Mouse (Mus musculus) frontal cortex, adult (tissue): Measurements from ENCODE around the gene Arhgap17.
A peak's percentile ranks its signal among the peaks of the same experiment; 100 is the strongest.

Source experiments
- ATAC-seq: cut with Nextera tagmentation; 2 replicates; pipeline ENCODE4 v1.9.2; 2017; ENCODE audit warnings: mild to moderate bottlenecking, moderate library complexity, mixed read lengths; ENCODE audit not compliant: low TSS enrichment

Gene Arhgap17

DNA sequence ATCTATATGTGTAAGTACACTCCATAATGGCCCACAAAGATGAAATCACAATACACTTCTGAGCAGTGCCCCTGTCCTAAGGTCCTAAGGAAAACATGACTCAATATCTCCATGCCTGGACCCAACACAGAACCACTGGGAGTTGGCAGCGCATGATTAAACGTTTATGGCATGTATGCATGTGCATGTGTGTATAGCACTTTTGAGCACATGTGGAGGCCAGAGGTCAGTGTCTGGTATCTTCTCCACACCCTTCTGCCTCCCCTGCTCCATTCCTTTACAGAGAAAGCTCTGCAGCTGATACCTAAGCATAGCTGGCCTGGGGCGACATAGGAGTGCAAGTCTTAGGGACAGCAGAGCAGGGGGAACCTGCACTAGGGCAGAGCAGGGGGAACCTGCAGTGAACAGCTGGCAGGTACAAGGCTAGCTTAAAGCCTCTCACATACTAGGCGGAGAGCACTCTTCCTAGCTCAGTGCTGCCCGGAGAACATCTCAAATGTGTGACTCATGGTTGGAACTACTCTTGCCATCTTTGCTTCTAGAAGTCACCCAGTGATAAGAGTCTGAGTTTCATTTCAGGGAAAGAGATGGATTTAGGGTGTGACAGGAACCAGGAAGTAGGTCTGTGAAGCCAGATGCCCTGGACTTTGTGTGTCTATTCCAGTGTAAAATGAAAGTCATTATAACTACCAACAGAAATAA lies 25.5 kb downstream of the Arhgap17 start:
- no peak for ATAC-seq

DNA sequence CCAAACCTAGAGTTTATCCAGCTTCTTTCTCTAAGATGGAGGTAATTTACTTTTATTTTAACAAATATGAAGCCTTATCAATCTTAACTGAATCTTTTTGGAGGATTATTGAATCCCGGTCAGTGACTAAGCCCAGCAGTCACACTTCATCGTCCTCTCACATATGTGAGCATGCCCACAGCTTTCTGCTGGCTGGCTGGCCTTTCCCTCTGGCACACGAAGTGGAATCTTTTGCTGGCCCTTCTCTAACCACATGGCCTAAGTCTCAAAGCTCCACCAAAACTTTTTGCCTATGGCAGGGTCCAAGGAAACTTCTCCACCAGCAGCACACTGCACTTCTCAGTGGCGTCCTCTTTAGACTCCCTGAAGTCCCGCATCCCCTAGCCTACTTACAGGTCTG lies 27.8 kb downstream of the Arhgap17 start:
- no peak for ATAC-seq

DNA sequence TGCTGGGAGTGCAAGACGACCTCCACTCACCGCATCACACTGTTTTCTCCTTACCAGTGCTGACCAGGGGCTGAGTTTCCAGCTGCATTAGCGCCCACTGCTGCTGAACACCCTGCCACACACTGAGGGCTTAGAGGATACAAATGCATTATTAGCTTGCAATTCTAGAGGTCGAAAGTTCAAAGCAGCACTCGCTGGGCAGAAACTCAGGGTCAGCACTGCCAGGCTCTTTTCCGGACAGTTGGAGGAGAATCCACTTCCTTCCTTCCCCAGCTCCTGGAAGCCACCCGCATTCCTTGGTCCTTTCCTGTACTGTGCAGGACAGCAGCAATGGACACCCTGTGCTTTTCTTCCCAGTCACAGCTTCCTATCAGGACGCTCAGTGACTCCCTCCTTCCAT lies 31.4 kb downstream of the Arhgap17 start:
- ATAC-seq: no peak

GRCm38 (mm10) chr7:123336322-123336721 lies 33.4 kb downstream of the Arhgap17 start:
- no peak for ATAC-seq

GRCm38 (mm10) chr7:123330506-123330905 lies 39.2 kb downstream of the Arhgap17 start:
- no peak for ATAC-seq

- ATAC-seq: peak; percentile 65; the same call in 1 of the 2 replicates
These were observed 41.8 kb downstream of the Arhgap17 start for GRCm38 (mm10) chr7:123327909-123328308.

DNA sequence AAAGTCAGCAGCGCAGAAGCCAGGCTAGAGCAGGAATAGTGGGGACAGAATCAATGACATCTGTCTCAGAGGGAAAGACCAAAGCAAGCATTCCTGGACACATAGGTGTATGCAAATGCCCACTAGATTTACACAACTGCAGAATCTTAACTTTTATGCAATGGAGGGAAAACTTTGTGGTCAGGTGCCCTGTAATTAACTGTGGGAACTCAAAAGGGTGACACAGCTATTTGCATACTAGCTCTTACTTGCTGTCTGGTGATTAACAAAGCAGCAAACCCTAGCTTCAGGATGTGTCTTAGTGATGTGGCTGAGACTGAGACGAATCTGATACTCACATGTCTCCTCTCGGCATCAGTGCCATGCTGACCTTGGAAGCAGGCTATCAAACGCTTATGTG lies 42.8 kb downstream of the Arhgap17 start:
- no peak for ATAC-seq

GRCm38 (mm10) chr7:123326062-123326461 lies 43.7 kb downstream of the Arhgap17 start:
- ATAC-seq: no peak

DNA sequence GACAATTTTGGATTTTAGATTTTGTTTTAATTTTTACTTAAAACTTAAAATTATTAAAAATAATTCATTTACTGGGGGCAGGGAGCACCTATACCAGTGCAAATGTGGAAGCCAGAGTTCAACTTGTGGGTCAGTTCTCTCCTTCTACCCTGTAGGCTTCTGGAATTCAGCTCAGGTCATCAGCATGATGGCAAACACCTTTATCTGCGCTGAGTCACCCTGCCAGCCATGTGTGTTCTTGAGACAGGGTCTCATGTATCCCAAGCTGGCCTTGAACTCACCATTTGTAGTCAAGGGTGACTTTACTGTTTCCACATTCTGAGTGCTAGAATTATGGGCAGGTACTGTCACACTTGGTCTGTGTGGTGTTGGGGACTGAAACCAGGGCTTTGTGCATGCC lies 45.6 kb downstream of the Arhgap17 start:
- ATAC-seq: no peak

- no peak for ATAC-seq
These were observed 46.3 kb downstream of the Arhgap17 start for GRCm38 (mm10) chr7:123323388-123323787.

- ATAC-seq: peak; percentile 18; the same call in 1 of the 2 replicates
These were observed 47.1 kb downstream of the Arhgap17 start for GRCm38 (mm10) chr7:123322452-123323121.

DNA sequence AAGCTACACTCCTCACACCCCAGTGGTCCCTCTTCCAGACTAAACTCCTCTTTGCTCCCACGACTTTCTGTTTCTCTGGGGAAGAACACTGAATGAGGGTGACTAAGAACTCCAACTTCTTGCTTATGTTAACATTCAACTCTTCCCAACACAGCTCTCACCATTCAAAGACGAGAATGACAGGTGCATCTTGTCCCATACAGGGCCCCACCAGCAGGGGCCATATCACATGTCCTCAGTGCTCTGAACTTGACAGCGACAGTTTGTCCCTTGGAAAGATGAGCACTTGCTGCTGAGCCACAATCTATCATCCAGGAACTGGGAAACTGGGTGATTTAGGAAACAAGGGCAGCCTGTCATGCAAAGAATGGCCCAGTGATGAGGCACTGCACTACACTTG lies 57.0 kb downstream of the Arhgap17 start:
- ATAC-seq: no peak

DNA sequence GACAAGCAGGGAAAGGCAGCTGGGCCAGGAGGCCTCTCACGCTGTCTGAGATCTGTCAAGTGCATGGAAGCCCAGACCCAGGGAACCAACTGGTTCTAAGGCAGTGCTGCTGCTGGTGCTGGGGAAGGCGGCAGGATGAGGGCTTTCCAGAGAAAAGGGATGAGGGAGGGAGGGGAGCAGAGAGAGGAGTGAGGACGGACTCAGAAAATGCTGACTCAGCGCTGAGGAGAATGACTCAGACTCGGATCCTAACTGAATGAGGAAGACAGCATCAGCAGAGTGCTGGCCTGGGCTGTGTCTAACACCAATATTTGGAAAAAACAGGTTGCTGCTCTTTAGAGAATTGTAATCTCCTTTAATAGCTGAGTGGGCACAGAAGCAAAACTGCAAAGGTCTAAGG lies 57.9 kb downstream of the Arhgap17 start:
- peak; percentile 79 for ATAC-seq

- ATAC-seq: no peak
These were observed 61.7 kb downstream of the Arhgap17 start for GRCm38 (mm10) chr7:123307887-123308558.

DNA sequence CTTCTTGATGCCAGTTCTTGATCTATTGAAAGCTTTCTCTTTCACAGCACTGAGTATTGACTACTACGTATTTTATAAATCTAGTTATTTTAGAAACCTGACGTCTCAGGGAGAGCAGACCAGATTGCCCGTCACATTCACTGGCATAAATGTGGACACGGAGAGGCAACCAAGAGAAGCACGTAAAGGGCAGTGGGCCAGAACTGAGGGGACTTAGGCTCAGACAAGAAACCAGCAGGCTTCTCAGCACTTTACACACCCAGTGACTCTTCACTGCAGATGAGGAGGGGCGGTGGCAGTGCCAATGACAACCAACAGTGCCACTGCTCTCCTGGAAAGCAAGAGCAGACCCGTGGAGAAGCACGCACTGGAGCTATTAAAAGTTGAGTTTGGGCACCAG lies 62.5 kb downstream of the Arhgap17 start:
- no peak for ATAC-seq

DNA sequence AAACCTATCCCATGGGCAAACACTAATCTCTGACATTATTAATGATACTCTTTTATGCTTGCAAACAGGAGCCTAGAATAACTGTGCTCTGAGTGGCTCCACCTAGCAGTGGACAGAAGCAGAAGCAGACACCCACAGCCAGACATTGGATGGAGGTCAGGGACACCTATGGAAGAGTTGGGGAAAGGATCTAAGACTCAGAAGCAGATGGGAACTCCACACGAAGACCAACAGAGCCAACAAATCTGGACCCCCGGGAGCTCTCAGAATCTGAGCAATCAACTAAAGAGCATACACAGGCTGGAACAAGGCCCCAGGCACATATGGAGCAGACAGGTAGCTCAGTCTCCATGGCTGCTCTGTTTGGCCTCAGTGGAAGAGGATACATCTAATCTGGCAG lies 64.3 kb downstream of the Arhgap17 start:
- ATAC-seq: no peak

DNA sequence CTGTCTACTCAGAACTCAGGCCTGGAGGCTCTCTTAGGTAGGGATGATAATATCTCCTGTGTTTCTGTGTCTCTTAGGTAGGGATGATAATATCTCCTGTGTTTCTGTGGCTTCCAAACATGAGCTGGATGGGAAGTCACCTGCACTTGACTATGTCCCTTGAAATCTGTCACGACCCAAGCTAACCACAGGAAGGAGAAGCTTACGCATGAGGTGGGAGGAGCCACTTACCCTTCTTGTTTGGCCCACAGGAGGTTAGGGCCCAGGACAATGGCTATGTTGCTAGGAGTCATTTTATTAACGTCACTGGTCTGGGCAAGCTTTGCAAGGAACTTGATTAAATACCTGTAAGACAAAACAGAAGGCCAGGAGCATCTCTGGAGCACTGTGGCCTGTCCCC lies 69.5 kb downstream of the Arhgap17 start:
- no peak for ATAC-seq

GRCm38 (mm10) chr7:123298225-123298624 lies 71.5 kb downstream of the Arhgap17 start:
- ATAC-seq: 0 out of 2 replicates have a peak, but pooled peaks have one; percentile 39

- no peak for ATAC-seq
These were observed 73.6 kb downstream of the Arhgap17 start for GRCm38 (mm10) chr7:123296097-123296496.

GRCm38 (mm10) chr7:123295423-123295822 lies 74.3 kb downstream of the Arhgap17 start:
- ATAC-seq: no peak

DNA sequence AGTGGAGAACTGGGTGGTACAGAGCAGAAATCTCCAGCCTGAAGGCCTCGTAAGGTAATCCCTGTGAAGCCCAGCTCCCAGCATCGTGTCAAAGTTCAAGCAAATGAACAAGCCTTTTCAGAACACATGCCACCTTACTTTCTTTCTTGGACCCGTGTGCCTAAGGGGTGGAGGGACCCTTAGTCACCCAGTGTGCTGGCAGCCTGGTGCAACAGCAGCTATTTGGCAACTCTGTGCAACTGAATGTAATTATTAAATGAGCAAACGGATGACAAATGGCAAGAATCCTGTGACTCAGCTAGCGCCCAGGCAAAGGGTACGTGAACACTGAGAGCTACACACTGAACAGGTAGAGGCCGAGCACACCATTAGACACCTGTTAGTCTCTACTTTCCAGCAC lies 75.8 kb downstream of the Arhgap17 start:
- ATAC-seq: no peak

DNA sequence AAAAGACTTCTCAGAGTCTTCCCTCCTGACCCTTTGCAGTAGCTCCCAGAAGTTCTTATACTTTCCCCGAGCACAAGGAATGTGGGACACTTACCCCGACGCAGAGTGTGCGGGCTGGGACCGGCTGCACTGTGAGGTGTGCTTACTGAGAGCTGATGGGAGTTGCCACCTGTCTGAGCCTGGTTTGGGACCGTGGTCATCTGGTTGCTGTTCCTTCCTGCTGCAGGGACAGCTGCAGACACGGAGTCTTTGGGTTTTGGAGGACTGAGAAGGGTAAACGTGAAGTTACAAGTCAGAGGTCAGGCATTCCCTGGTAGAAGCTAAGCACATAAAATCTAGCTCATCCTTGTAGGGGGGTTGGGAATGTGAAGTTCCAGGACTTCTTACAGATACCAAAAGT lies 77.8 kb downstream of the Arhgap17 start:
- no peak for ATAC-seq

DNA sequence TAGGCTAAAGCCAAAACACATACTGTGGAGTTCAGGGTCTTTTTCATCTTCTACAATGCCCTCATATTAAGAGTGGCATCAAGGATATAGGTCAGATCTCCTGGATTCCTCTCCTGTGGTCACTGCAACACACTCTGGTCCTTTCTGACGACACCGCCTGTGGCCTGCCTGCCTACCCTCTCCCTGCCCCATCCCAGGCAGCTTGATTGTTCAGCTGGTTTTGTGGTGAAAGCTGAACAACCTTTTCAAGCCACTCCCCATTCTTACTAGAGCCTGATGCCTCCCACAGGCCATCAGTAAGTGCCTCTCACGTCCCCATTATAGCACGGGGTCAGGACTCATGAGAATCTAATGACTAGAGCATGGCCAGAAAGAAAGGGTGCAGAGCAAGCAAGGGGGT lies 80.5 kb downstream of the Arhgap17 start:
- no peak for ATAC-seq
